Mouse (Mus musculus): ENCODE measurements around the gene Ttc28. TPM values are rescaled to one million over a fixed set of nuclear protein-coding genes. Genes with fewer than 3 reads are reported as not detected.

Ttc28 gene
- total and polyA plus RNA-seq, 2 experiments from 2014 or later, result 10.6 to 53.1 TPM

DNA sequence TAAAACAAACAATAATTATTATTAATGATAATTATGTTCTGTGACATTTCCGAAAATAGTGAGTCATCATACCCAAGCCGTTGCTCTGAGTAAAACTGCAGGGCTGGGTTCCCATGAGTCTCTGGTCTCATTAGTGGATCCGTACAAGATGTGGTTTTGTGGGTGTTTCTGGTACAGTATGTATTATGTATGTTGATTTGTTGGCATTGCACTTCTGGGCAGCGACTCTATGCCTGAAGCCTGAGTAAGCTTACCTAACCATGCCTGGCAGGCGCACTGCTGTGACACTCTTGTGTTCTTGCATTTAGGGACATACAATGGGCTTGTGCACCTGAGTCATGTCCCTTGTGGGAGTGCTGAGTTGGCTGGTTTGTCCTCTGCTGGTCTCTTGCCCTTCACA, 190.3 kb downstream of the Ttc28 start:
- Histone ChIP-seq H3K9ac (replicated peaks; ENCODE audit: low read length, poor library complexity, severe bottlenecking) (no peak overlapping the region), H3K4me3 (ENCODE audit: low read depth, low read length) (no peak overlapping the region), H3K27ac (ENCODE audit: low read depth, low read length) (no peak overlapping the region), H3K36me3 (ENCODE audit: insufficient read depth, low read length) (no peaks in the 10 kb centered on the region), H3K4me1 (ENCODE audit: insufficient read depth, low read length) (peaks cover 8% of the 10 kb centered on the region), H3K9me3 (ENCODE audit: low read length) (no peaks in the 10 kb centered on the region), H3K27me3 (ENCODE audit: insufficient read depth, low read length) (no peaks in the 10 kb centered on the region), H3K4me2 (ENCODE audit: low read depth, low read length, poor library complexity, severe bottlenecking) (no peak overlapping the region)
- TF ChIP-seq CTCF (IDR thresholded peaks at IDR 0.05), result no peak
- ATAC-seq (ENCODE audit: low FRiP score) (no peak), DNase-seq (ENCODE audit: low spot score) (no peak)
- WGBS, result 72% methylated on average over 5 of the region's 5 CpGs

GRCm38 (mm10) chr5:111070361-111070760, 190.8 kb downstream of the Ttc28 start:
- DNase-seq (ENCODE audit: low spot score) (no peak), ATAC-seq (ENCODE audit: low FRiP score) (no peak)
- TF ChIP-seq CTCF (IDR thresholded peaks at IDR 0.05), result no peak
- WGBS, result 36% methylated on average over 6 of the region's 6 CpGs
- no peaks in the 10 kb centered on the region for H3K9me3 ChIP-seq (ENCODE audit: low read length)
- no peak overlapping the region for H3K9ac ChIP-seq (replicated peaks; ENCODE audit: low read length, poor library complexity, severe bottlenecking)
- H3K27ac ChIP-seq (ENCODE audit: low read depth, low read length), result no peak overlapping the region
- H3K4me1 ChIP-seq (ENCODE audit: insufficient read depth, low read length), result peaks cover 6% of the 10 kb centered on the region
- H3K4me3 ChIP-seq (ENCODE audit: low read depth, low read length), result no peak overlapping the region
- no peaks in the 10 kb centered on the region for H3K36me3 ChIP-seq (ENCODE audit: insufficient read depth, low read length)
- H3K4me2 ChIP-seq (ENCODE audit: low read depth, low read length, poor library complexity, severe bottlenecking), result no peak overlapping the region
- H3K27me3 ChIP-seq (ENCODE audit: insufficient read depth, low read length), result no peaks in the 10 kb centered on the region

DNA sequence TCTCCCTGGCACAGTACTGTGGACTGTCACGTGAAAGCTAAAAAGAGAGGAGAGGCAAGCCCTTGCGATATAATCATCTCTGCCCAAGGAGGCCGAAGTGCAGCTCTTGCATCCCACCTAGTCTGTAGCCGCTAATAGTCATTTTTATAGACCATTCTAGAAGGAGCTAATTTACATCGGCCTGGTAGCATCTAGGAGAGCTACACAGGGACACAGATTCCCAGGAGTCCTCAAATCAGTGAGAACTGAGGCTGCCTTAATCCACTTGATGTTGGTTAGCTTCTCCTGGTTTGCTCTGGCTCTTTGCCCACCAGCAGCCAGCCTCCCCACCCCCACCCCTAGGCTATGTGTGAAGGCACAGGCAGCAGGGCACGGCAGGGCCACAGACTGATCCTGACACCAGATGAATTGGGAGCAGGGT, 193.7 kb downstream of the Ttc28 start:
- DNase-seq (ENCODE audit: low spot score) (peak; percentile 54), ATAC-seq (ENCODE audit: low FRiP score) (no peak)
- H3K9ac ChIP-seq (replicated peaks; ENCODE audit: low read length, poor library complexity, severe bottlenecking), result no peak overlapping the region
- no peak overlapping the region for H3K4me3 ChIP-seq (ENCODE audit: low read depth, low read length)
- no peaks in the 10 kb centered on the region for H3K36me3 ChIP-seq (ENCODE audit: insufficient read depth, low read length)
- no peaks in the 10 kb centered on the region for H3K9me3 ChIP-seq (ENCODE audit: low read length)
- peaks cover 6% of the 10 kb centered on the region; the same call in 1 of the 2 replicates for H3K4me1 ChIP-seq (ENCODE audit: insufficient read depth, low read length)
- H3K27ac ChIP-seq (ENCODE audit: low read depth, low read length), result peak overlapping the region; percentile 18; the same call in 1 of the 2 replicates
- H3K4me2 ChIP-seq (ENCODE audit: low read depth, low read length, poor library complexity, severe bottlenecking), result no peak overlapping the region
- 30% methylated on average over 6 of the region's 6 CpGs for WGBS
- no peak for TF ChIP-seq CTCF (IDR thresholded peaks at IDR 0.05)
- H3K27me3 ChIP-seq (ENCODE audit: insufficient read depth, low read length), result no peaks in the 10 kb centered on the region

- Histone ChIP-seq H3K9ac (replicated peaks; ENCODE audit: low read length, poor library complexity, severe bottlenecking) (no peak overlapping the region), H3K4me2 (ENCODE audit: low read depth, low read length, poor library complexity, severe bottlenecking) (no peak overlapping the region), H3K4me1 (ENCODE audit: insufficient read depth, low read length) (peaks cover 6% of the 10 kb centered on the region; the same call in 1 of the 2 replicates), H3K27me3 (ENCODE audit: insufficient read depth, low read length) (no peaks in the 10 kb centered on the region), H3K9me3 (ENCODE audit: low read length) (no peaks in the 10 kb centered on the region), H3K4me3 (ENCODE audit: low read depth, low read length) (no peak overlapping the region), H3K36me3 (ENCODE audit: insufficient read depth, low read length) (no peaks in the 10 kb centered on the region), H3K27ac (ENCODE audit: low read depth, low read length) (no peak overlapping the region)
- no peak for ATAC-seq (ENCODE audit: low FRiP score)
- no peak for TF ChIP-seq CTCF (IDR thresholded peaks at IDR 0.05)
- 38% methylated on average over 7 of the region's 7 CpGs for WGBS
- no peak for DNase-seq (ENCODE audit: low spot score)
Measured at GRCm38 (mm10) chr5:111074050-111074449, 194.4 kb downstream of the Ttc28 start.

DNA sequence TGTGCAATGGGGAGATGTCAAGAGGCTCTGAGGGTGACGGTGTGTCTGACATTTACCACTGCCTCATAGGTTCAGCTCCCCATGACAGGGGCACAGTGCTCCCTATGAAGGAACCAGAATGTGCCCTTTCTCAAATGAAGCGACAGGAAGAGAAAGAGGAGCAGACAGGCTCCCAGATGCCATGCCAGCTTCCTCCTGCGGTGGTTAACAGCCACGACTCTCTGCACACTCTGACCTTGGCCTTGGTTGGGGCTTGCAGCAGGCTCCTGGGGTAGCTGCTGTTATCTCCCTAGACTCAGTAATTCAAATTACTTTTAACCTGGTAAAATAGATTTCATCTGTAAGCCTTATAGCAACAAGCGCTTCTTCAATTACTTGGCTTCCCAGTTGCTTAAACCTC, 196.2 kb downstream of the Ttc28 start:
- 72% methylated on average over 5 of the region's 5 CpGs for whole genome bisulfite sequencing
- no peak for TF ChIP-seq CTCF (IDR thresholded peaks at IDR 0.05)
- no peak for DNase-seq (ENCODE audit: low spot score)
- Histone ChIP-seq H3K4me2 (ENCODE audit: low read depth, low read length, poor library complexity, severe bottlenecking) (no peak overlapping the region), H3K27me3 (ENCODE audit: insufficient read depth, low read length) (no peaks in the 10 kb centered on the region), H3K4me3 (ENCODE audit: low read depth, low read length) (no peak overlapping the region), H3K9me3 (ENCODE audit: low read length) (no peaks in the 10 kb centered on the region), H3K27ac (ENCODE audit: low read depth, low read length) (no peak overlapping the region), H3K4me1 (ENCODE audit: insufficient read depth, low read length) (peaks cover 6% of the 10 kb centered on the region; the same call in 1 of the 2 replicates), H3K9ac (replicated peaks; ENCODE audit: low read length, poor library complexity, severe bottlenecking) (no peak overlapping the region), H3K36me3 (ENCODE audit: insufficient read depth, low read length) (no peaks in the 10 kb centered on the region)
- no peak for ATAC-seq (ENCODE audit: low FRiP score)

DNA sequence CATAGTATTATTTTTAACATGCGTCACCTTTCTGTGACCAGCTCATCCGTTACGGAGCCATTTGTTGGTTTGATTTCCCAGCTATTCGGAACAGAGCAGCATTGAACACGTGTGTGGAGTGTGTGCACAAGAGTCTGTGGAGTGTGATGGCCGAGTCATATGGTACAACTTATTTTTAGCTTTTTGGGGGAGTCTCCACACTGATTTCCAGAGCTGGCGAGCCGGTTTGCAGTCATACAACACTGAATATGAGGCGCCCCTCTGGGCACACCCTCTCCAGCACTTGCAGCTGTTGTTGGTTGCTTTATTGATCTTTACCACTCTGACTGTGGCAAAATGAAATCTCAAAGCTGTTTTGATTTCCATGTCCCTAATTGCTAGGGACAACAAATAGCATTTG, 197.7 kb downstream of the Ttc28 start:
- Histone ChIP-seq H3K4me1 (ENCODE audit: insufficient read depth, low read length) (peaks cover 6% of the 10 kb centered on the region; the same call in 1 of the 2 replicates), H3K4me2 (ENCODE audit: low read depth, low read length, poor library complexity, severe bottlenecking) (no peak overlapping the region), H3K4me3 (ENCODE audit: low read depth, low read length) (no peak overlapping the region), H3K36me3 (ENCODE audit: insufficient read depth, low read length) (no peaks in the 10 kb centered on the region), H3K27ac (ENCODE audit: low read depth, low read length) (no peak overlapping the region), H3K9me3 (ENCODE audit: low read length) (no peaks in the 10 kb centered on the region), H3K9ac (replicated peaks; ENCODE audit: low read length, poor library complexity, severe bottlenecking) (no peak overlapping the region), H3K27me3 (ENCODE audit: insufficient read depth, low read length) (no peaks in the 10 kb centered on the region)
- ATAC-seq (ENCODE audit: low FRiP score) (no peak), DNase-seq (ENCODE audit: low spot score) (no peak)
- TF ChIP-seq CTCF (IDR thresholded peaks at IDR 0.05), result no peak
- WGBS, result 90% methylated on average over 9 of the region's 9 CpGs

Data from midbrain, postnatal 0 days (tissue).